Mouse (Mus musculus) ES-Bruce4 (cell line): ENCODE results near the gene Trim67.

Source experiments
- CTCF ChIP-seq: IDR thresholded peaks from one replicate; pipeline ENCODE4 v1.8.1; 2011; ENCODE audit warnings: low read depth, low read length
- EP300 ChIP-seq: IDR thresholded peaks from 2 replicates; pipeline ENCODE4 v1.6.1; 2011; ENCODE audit warnings: low read depth, low read length; ENCODE audit not compliant: insufficient read depth
- POLR2A ChIP-seq: IDR thresholded peaks from one replicate; pipeline ENCODE4 v1.8.1; 2011; ENCODE audit warnings: low read length; ENCODE audit not compliant: insufficient read depth

DNA sequence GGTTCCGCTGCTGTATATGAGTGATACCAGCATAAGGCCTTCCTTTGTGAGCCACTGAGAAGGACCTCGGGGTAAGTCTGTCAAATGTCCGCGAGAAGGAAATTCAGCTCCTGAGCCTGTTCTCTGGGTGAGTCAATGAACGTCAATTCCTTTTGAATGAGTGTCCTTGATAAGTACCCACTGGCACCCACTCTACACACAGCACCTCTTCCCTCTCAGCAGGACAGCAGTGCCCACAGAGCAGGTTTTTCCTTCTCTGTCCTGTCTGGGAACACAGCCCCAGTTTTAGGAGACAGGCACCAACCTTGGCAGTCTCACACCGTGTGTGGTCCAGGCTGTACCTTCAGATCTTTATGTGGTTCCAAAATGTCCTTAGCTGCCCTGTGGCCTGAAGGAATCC, 39.0 kb downstream of the Trim67 start:
- no peak for TF ChIP-seq EP300
- no peak for TF ChIP-seq CTCF
- TF ChIP-seq POLR2A: no peak
